Mouse (Mus musculus): ENCODE measurements around the gene Nxf7. TPM values are rescaled to one million over a fixed set of nuclear protein-coding genes. Genes with fewer than 3 reads are reported as not detected.
"Not testable (repeated sequence)": the region's sequence is repeated elsewhere in the genome, so short reads cannot be mapped to it uniquely, and the experiment has no call there.

Gene Nxf7
- polyA plus RNA-seq, 1 experiment from 2014 or later, result 0.11 TPM

- not testable (repeated sequence) for H3K9ac ChIP-seq; H3K9me3 ChIP-seq (replicated peaks); H3K36me3 ChIP-seq; ATAC-seq (replicated peaks; ENCODE audit: insufficient number of reproducible peaks, insufficient read depth, low FRiP score, low read depth); H3K4me3 ChIP-seq; H3K27me3 ChIP-seq; H3K4me1 ChIP-seq (replicated peaks); H3K27ac ChIP-seq; H3K4me2 ChIP-seq
- WGBS, result 14% methylated on average over 4 of the region's 4 CpGs
Measured at GRCm38 (mm10) chrX:135560933-135561332, 37.6 kb downstream of the Nxf7 start.

DNA sequence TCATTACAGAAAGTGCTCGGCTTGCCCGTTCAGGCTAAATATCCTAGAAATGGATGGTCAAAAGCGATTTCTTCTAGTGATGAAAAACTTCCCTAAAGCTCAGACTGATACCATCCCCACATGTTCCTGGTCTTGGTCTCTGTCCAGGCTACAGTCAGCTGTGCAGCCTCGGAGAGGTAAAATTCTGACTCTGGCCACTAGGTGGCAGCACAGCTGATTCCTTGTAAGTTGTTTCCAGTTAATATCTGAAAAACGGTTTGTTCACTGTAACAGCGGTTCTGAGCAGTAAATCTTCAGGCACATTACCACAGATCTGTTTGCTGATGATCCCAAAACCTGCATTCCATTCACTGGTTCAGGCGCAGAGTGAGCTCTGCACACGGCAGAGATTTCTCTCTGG, 38.9 kb downstream of the Nxf7 start:
- H3K4me3 ChIP-seq; H3K4me2 ChIP-seq; H3K27ac ChIP-seq; ATAC-seq (replicated peaks; ENCODE audit: insufficient number of reproducible peaks, insufficient read depth, low FRiP score, low read depth); H3K27me3 ChIP-seq; H3K9ac ChIP-seq; H3K9me3 ChIP-seq (replicated peaks); H3K4me1 ChIP-seq (replicated peaks); H3K36me3 ChIP-seq: not testable (repeated sequence)
- 27% methylated on average over 8 of the region's 8 CpGs for WGBS

Other genes starting within 250 kb of the Nxf7 start
- gene Gm5128, start 225.5 kb downstream of the Nxf7 start, polyA plus RNA-seq (2015; fragmentation: Nextera tagmentation; extraction: Ambion mirVana), result not detected in 2 replicates
- not detected in 2 replicates for gene Gm7903, start 164.9 kb downstream of the Nxf7 start, polyA plus RNA-seq (2015; fragmentation: Nextera tagmentation; extraction: Ambion mirVana)
- gene AV320801, start 104.2 kb downstream of the Nxf7 start, polyA plus RNA-seq (2015; fragmentation: Nextera tagmentation; extraction: Ambion mirVana), result not detected in 2 replicates
- not detected in 2 replicates for gene Prame, start 28.9 kb upstream of the Nxf7 start, polyA plus RNA-seq (2015; fragmentation: Nextera tagmentation; extraction: Ambion mirVana)
- gene Tcp11x2, start 95.0 kb upstream of the Nxf7 start, polyA plus RNA-seq (2015; fragmentation: Nextera tagmentation; extraction: Ambion mirVana), result not detected in 2 replicates
- 0.74 TPM in 1 of 2 replicates, not detected in the other for gene Tmsb15a, start 126.5 kb upstream of the Nxf7 start, polyA plus RNA-seq (2015; fragmentation: Nextera tagmentation; extraction: Ambion mirVana)
- 7.9 and 9.0 TPM in 2 replicates for gene Armcx5, start 144.0 kb upstream of the Nxf7 start, polyA plus RNA-seq (2015; fragmentation: Nextera tagmentation; extraction: Ambion mirVana)
- gene Gprasp1, start 144.0 kb upstream of the Nxf7 start, polyA plus RNA-seq (2015; fragmentation: Nextera tagmentation; extraction: Ambion mirVana), result 26.1 and 35.1 TPM in 2 replicates
- 62.3 and 62.8 TPM in 2 replicates for gene Bhlhb9, start 198.8 kb upstream of the Nxf7 start, polyA plus RNA-seq (2015; fragmentation: Nextera tagmentation; extraction: Ambion mirVana)
- 17.6 and 22.7 TPM in 2 replicates for gene Gprasp2, start 240.3 kb upstream of the Nxf7 start, polyA plus RNA-seq (2015; fragmentation: Nextera tagmentation; extraction: Ambion mirVana)

All from heart, embryonic 15.5 days (tissue).